In genomic region chr4:115062540-115062874, GRCm38 (mm10) we compare ENCODE assay signal across 8 mouse cellular contexts. TPM values are rescaled to one million over a fixed set of nuclear protein-coding genes. Genes with fewer than 3 reads are reported as not detected.
A peak's percentile ranks its signal among the peaks of the same experiment; 100 is the strongest.
DNase-seq lines count a peak whose midpoint lies in the region; ATAC-seq lines count a peak whose summit lies in the region.

No protein-coding gene starts in this region.

- H3K9me3 ChIP-seq in hindbrain, embryonic 10.5 days: no peaks in the 10 kb centered on the region

- H3K27me3 ChIP-seq in hindbrain, embryonic 10.5 days (ENCODE audit: insufficient read depth, poor library complexity, severe bottlenecking): peaks cover 100% of the 10 kb centered on the region

- WGBS in hindbrain, embryonic 10.5 days: 1% methylated on average over 9 of the region's 9 CpGs

- H3K4me1 ChIP-seq in hindbrain, embryonic 10.5 days (replicated peaks): peaks cover 25% of the 10 kb centered on the region

- peak; percentile 47 for DNase-seq in embryo, embryonic 10.5 days (ENCODE audit: low spot score)
- no peak for DNase-seq in embryo, embryonic 9.5 days (ENCODE audit: extremely low spot score)
- DNase-seq in MN1 (ENCODE audit: low spot score): peak; percentile 11
- peak; percentile 21 for DNase-seq in hindbrain, embryonic 10.5 days (ENCODE audit: low spot score)
- no peak for DNase-seq in adrenal gland, adult (ENCODE audit: inconsistent age in 2 of 2, low spot score in 1 of 2)
- no peak for DNase-seq in gastrocnemius, adult 8-10 months (ENCODE audit: low spot score in 2 of 2)

- peak overlapping the region; percentile 75 for H3K27ac ChIP-seq in hindbrain, embryonic 10.5 days

- ATAC-seq in megakaryocyte progenitor cell, adult 5-6 weeks (replicated peaks; ENCODE audit: poor library complexity): peak; percentile 46
- no peak for ATAC-seq in activated CD4-positive, CD25-positive, alpha-beta regulatory T cell, adult 4 months

- H3K4me3 ChIP-seq in hindbrain, embryonic 10.5 days: peak overlapping the region; percentile 62

- no peaks in the 10 kb centered on the region for H3K36me3 ChIP-seq in hindbrain, embryonic 10.5 days

RNA-seq across cellular contexts. Expression of gene Tal1, which starts 6.3 kb away (rescaled TPM):
- 3.2 and 4.7 TPM in 2 replicates for polyA plus RNA-seq in hindbrain, embryonic 10.5 days (2016; fragmentation: Nextera tagmentation; extraction: Ambion mirVana)
- 17.3 and 22.6 TPM in 2 replicates for total RNA-seq in megakaryocyte progenitor cell, adult 5-6 weeks (2015)
- total RNA-seq in megakaryocyte progenitor cell, adult 5-6 weeks (2017): 9.2 and 16.3 TPM in 2 replicates
- not detected for polyA plus RNA-seq in activated CD4-positive, CD25-positive, alpha-beta regulatory T cell, adult 4 months (2017; shearing (Covaris generic))
- total RNA-seq in gastrocnemius, adult 8-10 months (2022): under 1 TPM; 0.56 to 0.76 (median 0.60) TPM

RNA-seq across cellular contexts. Expression of gene Pdzk1ip1, which starts 26.0 kb away (rescaled TPM):
- 8.1 and 12.5 TPM in 2 replicates for polyA plus RNA-seq in hindbrain, embryonic 10.5 days (2016; fragmentation: Nextera tagmentation; extraction: Ambion mirVana)
- 5.2 and 11.2 TPM in 2 replicates for total RNA-seq in megakaryocyte progenitor cell, adult 5-6 weeks (2015)
- total RNA-seq in megakaryocyte progenitor cell, adult 5-6 weeks (2017): 2.0 and 5.2 TPM in 2 replicates
- polyA plus RNA-seq in activated CD4-positive, CD25-positive, alpha-beta regulatory T cell, adult 4 months (2017; shearing (Covaris generic)): 10 to 100 TPM; 31.4 to 40.8 TPM
- not detected for total RNA-seq in gastrocnemius, adult 8-10 months (2022)

Comparison
In these comparisons a context has a peak if more than half of its experiments do, and no peak if none do; other contexts are left out.
1. DNase-seq: peak in embryo, embryonic 10.5 days (single experiment), MN1 (single experiment) and hindbrain, embryonic 10.5 days (single experiment); none in embryo, embryonic 9.5 days (single experiment), adrenal gland, adult (0 of 2) and gastrocnemius, adult 8-10 months (0 of 2).
2. RNA of gene Tal1, which starts 6.3 kb away (total RNA-seq): 9.2 to 22.6 TPM in megakaryocyte progenitor cell, adult 5-6 weeks; 0.56 to 0.76 TPM in gastrocnemius, adult 8-10 months; every median in the first group is over 4 times any median in the second.